Mouse (Mus musculus): ENCODE measurements around the gene Gm43064.

- no peak for TF ChIP-seq CTCF (IDR thresholded peaks at IDR 0.05; ENCODE audit: low read depth)
- no peak for TF ChIP-seq EP300 (optimal IDR thresholded peaks at IDR 0.05)
Observed at GRCm38 (mm10) chr3:103766789-103767188, 42.6 kb upstream of the Gm43064 start.

Data from stomach, postnatal 0 days (tissue).